Comparison of ENCODE assay signal across 10 mouse cellular contexts in genomic region chr5:150595366-150596016, GRCm38 (mm10). TPM values are rescaled to one million over a fixed set of nuclear protein-coding genes. Genes with fewer than 3 reads are reported as not detected.
DNase-seq lines count a peak whose midpoint lies in the region; ATAC-seq and TF ChIP-seq lines count a peak whose summit lies in the region.
"Had no signal": no experiment of that assay in that cellular context is flagged by ENCODE, and none has a peak within 500 bp of the region (broad histone marks: within the 10 kb centered on the region; RNA-seq: fewer than 3 reads in every experiment).

No protein-coding gene starts in this region.

- no peaks in the 10 kb centered on the region for H3K36me3 ChIP-seq in heart, postnatal 0 days (replicated peaks; ENCODE audit: control insufficient read depth, insufficient read depth, low read length)
- H3K36me3 ChIP-seq: midbrain, embryonic 15.5 days had no signal

- 0 out of 2 replicates have a peak, but pooled peaks cover 9% of the 10 kb centered on the region for H3K27me3 ChIP-seq in heart, postnatal 0 days (ENCODE audit: control insufficient read depth, insufficient read depth, low read length)

- ATAC-seq in heart, postnatal 0 days (ENCODE audit: insufficient read depth, low read depth), result no peak
- ATAC-seq in megakaryocyte, adult 5-6 weeks (ENCODE audit: poor library complexity, severe bottlenecking), result peak; percentile 56
- ATAC-seq: intestine, postnatal 0 days had no signal

- 0 out of 2 replicates have a peak overlapping the region, but pooled peaks have one; percentile 100 for H3K4me2 ChIP-seq in heart, postnatal 0 days (ENCODE audit: low read depth, low read length)

- 60% methylated on average over 11 of the region's 11 CpGs for WGBS in heart, postnatal 0 days

- no peak for TF ChIP-seq CTCF in heart, postnatal 0 days (IDR thresholded peaks at IDR 0.05; ENCODE audit: low read depth)
- no peak for TF ChIP-seq CTCF in bone marrow macrophage, adult 2 months (IDR thresholded peaks at IDR 0.05; ENCODE audit: low read depth, low read length)

- no peak for TF ChIP-seq POLR2A in bone marrow macrophage, adult 2 months (IDR thresholded peaks at IDR 0.05; ENCODE audit: borderline replicate concordance, low read depth, low read length)

- no peak for TF ChIP-seq EP300 in heart, postnatal 0 days (IDR thresholded peaks at IDR 0.05; ENCODE audit: low read depth)

- DNase-seq in heart, postnatal 0 days (ENCODE audit: low spot score), result no peak
- DNase-seq in heart, adult 8-10 months (ENCODE audit: low spot score), result no peak
- peak; percentile 88 for DNase-seq in A20 (ENCODE audit: low read depth, low spot score)
- no peak for DNase-seq in kidney, adult 8-10 months
- DNase-seq in right cerebral cortex, postnatal 36 days (ENCODE audit: low spot score in 2 of 2), result no peak
- no peak for DNase-seq in right cerebral cortex, postnatal 10 days (ENCODE audit: low spot score in 2 of 2)

- H3K9ac ChIP-seq in heart, postnatal 0 days (replicated peaks; ENCODE audit: low read depth, low read length), result no peak overlapping the region

- H3K4me1 ChIP-seq in heart, postnatal 0 days (ENCODE audit: control insufficient read depth, insufficient read depth), result peaks cover 5% of the 10 kb centered on the region
- H3K4me1 ChIP-seq in bone marrow macrophage, adult 2 months (ENCODE audit: control insufficient read depth, insufficient read depth, low read length), result peaks cover 38% of the 10 kb centered on the region

- no peak overlapping the region for H3K27ac ChIP-seq in heart, postnatal 0 days (ENCODE audit: low read depth)
- H3K27ac ChIP-seq in bone marrow macrophage, adult 2 months (ENCODE audit: insufficient read depth, low read depth, low read length), result peak overlapping the region; percentile 88

- no peaks in the 10 kb centered on the region for H3K9me3 ChIP-seq in heart, postnatal 0 days (replicated peaks; ENCODE audit: control insufficient read depth, low read length)
- H3K9me3 ChIP-seq: midbrain, embryonic 15.5 days had no signal

- peak overlapping the region; percentile 94; the same call in 1 of the 2 replicates for H3K4me3 ChIP-seq in heart, postnatal 0 days (ENCODE audit: low read depth, low read length)
- H3K4me3 ChIP-seq in bone marrow macrophage, adult 2 months (ENCODE audit: insufficient read depth, low read length), result peak overlapping the region; percentile 84

RNA-seq across cellular contexts. Expression of gene N4bp2l1, which starts 1.5 kb away (rescaled TPM):
- 0.15 TPM in 1 of 2 replicates, not detected in the other for total RNA-seq in heart, postnatal 0 days (2014; rRNA removed; ENCODE audit: low replicate concordance)
- 3.1 and 3.3 TPM in 2 replicates for polyA plus RNA-seq in heart, postnatal 0 days (2015; fragmentation: Nextera tagmentation; extraction: Ambion mirVana)
- 1 to 10 TPM; 2.9 to 5.8 (median 3.2) TPM for total RNA-seq in heart, adult 8-10 months (2022)
- polyA plus RNA-seq in bone marrow macrophage, adult 2 months (2012; ENCODE audit: insufficient read depth, insufficient read length, missing spikeins), result 112 and 121 TPM in 2 replicates
- 67.9 and 68.9 TPM in 2 replicates for total RNA-seq in megakaryocyte, adult 5-6 weeks (2015)
- 61.6 and 62.9 TPM in 2 replicates for total RNA-seq in megakaryocyte, adult 5-6 weeks (2017)

Comparison
In these comparisons a context has a peak if more than half of its experiments do, and no peak if none do; other contexts are left out.
1. RNA of gene N4bp2l1, which starts 1.5 kb away (total RNA-seq): 61.6 to 68.9 TPM in megakaryocyte, adult 5-6 weeks; 2.9 to 5.8 TPM in heart, adult 8-10 months and 0.15 TPM in heart, postnatal 0 days; every median in the first group is over 4 times any median in the second.